13 mouse cellular contexts compared by ENCODE assay signal in the genomic region with DNA sequence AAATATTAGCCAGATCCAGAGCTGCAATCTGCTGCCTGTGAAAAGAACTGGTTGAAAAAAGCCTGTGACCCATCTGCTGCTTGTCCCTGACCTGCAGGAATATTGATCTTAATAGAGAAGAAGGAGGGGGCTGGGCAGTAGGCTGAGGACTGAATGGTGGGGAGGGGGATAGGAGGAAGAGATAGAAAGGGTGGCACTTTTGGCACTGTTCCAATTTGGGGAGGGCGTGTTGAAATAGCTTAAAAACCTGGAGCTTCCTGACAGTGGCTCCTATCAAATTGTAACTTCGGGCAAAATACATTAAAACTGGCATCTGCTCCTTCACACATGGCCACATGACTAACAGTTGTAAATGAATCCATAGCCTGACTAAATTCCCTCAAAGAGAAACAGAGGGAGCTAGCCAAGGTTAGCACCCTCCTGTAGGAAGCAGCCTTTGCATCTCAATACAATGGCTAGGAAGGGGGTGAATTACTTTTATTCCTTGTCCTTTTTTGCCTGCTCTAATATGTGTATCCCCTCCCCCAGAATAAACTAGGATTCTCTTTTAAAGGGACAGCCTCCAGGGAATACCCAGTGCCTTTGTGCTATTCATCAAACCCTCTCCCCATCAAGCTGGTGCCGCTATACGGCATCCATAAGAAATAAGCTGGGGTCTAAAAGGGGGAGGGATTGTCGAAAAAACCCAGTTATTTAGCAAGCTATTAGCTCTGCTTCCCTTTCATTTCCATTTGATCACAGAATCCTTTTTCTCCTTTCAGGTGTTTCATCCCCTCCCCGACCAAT. TPM values are rescaled to one million over a fixed set of nuclear protein-coding genes. Genes with fewer than 3 reads are reported as not detected.
DNase-seq lines count a peak whose midpoint lies in the region; ATAC-seq lines count a peak whose summit lies in the region.
"Had no signal": no experiment of that assay in that cellular context is flagged by ENCODE, and none has a peak within 500 bp of the region (broad histone marks: within the 10 kb centered on the region; RNA-seq: fewer than 3 reads in every experiment).

No protein-coding gene starts in this region.

- peak; percentile 90 for ATAC-seq in hindbrain, embryonic 11.5 days (ENCODE audit: low FRiP score)
- ATAC-seq in midbrain, embryonic 11.5 days (ENCODE audit: low FRiP score) = peak; percentile 89

- peak overlapping the region; percentile 34; the same call in 1 of the 2 replicates for H3K4me2 ChIP-seq in hindbrain, embryonic 11.5 days (replicated peaks; ENCODE audit: low read depth, low read length)
- H3K4me2 ChIP-seq in midbrain, embryonic 11.5 days = peak overlapping the region; percentile 25

- no peaks in the 10 kb centered on the region for H3K9me3 ChIP-seq in hindbrain, embryonic 11.5 days (ENCODE audit: control insufficient read depth, low read length)
- no peaks in the 10 kb centered on the region for H3K9me3 ChIP-seq in midbrain, embryonic 11.5 days (ENCODE audit: control insufficient read depth, low read length)

- peak overlapping the region; percentile 72 for H3K9ac ChIP-seq in hindbrain, embryonic 11.5 days (ENCODE audit: low read depth, low read length)
- H3K9ac ChIP-seq in midbrain, embryonic 11.5 days (ENCODE audit: low read length) = peak overlapping the region; percentile 27; the same call in 1 of the 2 replicates

- H3K4me3 ChIP-seq in hindbrain, embryonic 11.5 days (ENCODE audit: low read depth, low read length) = peak overlapping the region; percentile 35
- peak overlapping the region; percentile 26 for H3K4me3 ChIP-seq in midbrain, embryonic 11.5 days (ENCODE audit: low read depth, low read length)

- no peaks in the 10 kb centered on the region for H3K4me1 ChIP-seq in hindbrain, embryonic 11.5 days (replicated peaks; ENCODE audit: control insufficient read depth, insufficient read depth, low read length)
- H3K4me1 ChIP-seq in midbrain, embryonic 11.5 days (ENCODE audit: control insufficient read depth, insufficient read depth, low read length) = no peaks in the 10 kb centered on the region

- DNase-seq in R1 (ENCODE audit: low read depth, low spot score) = peak; percentile 2
- peak; percentile 44 for DNase-seq in brain, adult 2 months (ENCODE audit: low read depth, low spot score)
- DNase-seq in hindbrain, embryonic 11.5 days (ENCODE audit: low spot score) = peak; percentile 37
- DNase-seq in midbrain, embryonic 11.5 days (ENCODE audit: low spot score, missing footprints) = peak; percentile 86
- no peak for DNase-seq in c-Kit-positive CD71-positive TER-119-positive erythroid progenitor cells, embryonic 14.5 days (ENCODE audit: low spot score)
- no peak for DNase-seq in gastrocnemius, postnatal 4 days (ENCODE audit: low spot score in 2 of 2)
- DNase-seq in ovary, postnatal 36 days (ENCODE audit: low spot score) = no peak
- DNase-seq: lung, postnatal 14 days had no signal

- peak overlapping the region; percentile 81 for H3K27ac ChIP-seq in hindbrain, embryonic 11.5 days (ENCODE audit: low read depth, low read length)
- H3K27ac ChIP-seq in midbrain, embryonic 11.5 days (ENCODE audit: low read depth, low read length) = peak overlapping the region; percentile 60
- H3K27ac ChIP-seq: kidney, postnatal 0 days had no signal

- WGBS in hindbrain, embryonic 11.5 days = 35% methylated on average over 6 of the region's 6 CpGs
- WGBS in midbrain, embryonic 11.5 days = 35% methylated on average over 6 of the region's 6 CpGs

- no peaks in the 10 kb centered on the region for H3K27me3 ChIP-seq in hindbrain, embryonic 11.5 days (ENCODE audit: control insufficient read depth, insufficient read depth, low read length)
- no peaks in the 10 kb centered on the region for H3K27me3 ChIP-seq in midbrain, embryonic 11.5 days (ENCODE audit: control insufficient read depth, insufficient read depth, low read length)

- no peaks in the 10 kb centered on the region for H3K36me3 ChIP-seq in hindbrain, embryonic 11.5 days (ENCODE audit: control insufficient read depth, insufficient read depth, low read length)
- H3K36me3 ChIP-seq in midbrain, embryonic 11.5 days (ENCODE audit: control insufficient read depth, insufficient read depth, low read length) = no peaks in the 10 kb centered on the region

RNA-seq across cellular contexts. Expression of gene Dcx, which starts 1.5 kb away (rescaled TPM):
- polyA plus RNA-seq in hindbrain, embryonic 11.5 days (2014; fragmentation: Nextera tagmentation; extraction: Ambion mirVana) = 170 and 180 TPM in 2 replicates
- polyA plus RNA-seq in midbrain, embryonic 11.5 days (2014; fragmentation: Nextera tagmentation; extraction: Ambion mirVana) = 95.8 and 126 TPM in 2 replicates
- 10 to 100 TPM; 15.0 to 17.8 TPM for total RNA-seq in gastrocnemius, postnatal 4 days (2021)
- total RNA-seq: common myeloid progenitor, adult 5-6 weeks; ES-E14; gastrocnemius, adult 8-10 months; heart, postnatal 25 days had no signal

Comparison
In these comparisons a context has a peak if more than half of its experiments do, and no peak if none do; other contexts are left out.
1. DNase-seq: peak in R1 (single experiment), brain, adult 2 months (single experiment), hindbrain, embryonic 11.5 days (single experiment) and midbrain, embryonic 11.5 days (single experiment); none in c-Kit-positive CD71-positive TER-119-positive erythroid progenitor cells, embryonic 14.5 days (single experiment), gastrocnemius, postnatal 4 days (0 of 2) and ovary, postnatal 36 days (single experiment).